Comparison of ENCODE assay signal across 29 mouse cellular contexts in genomic region chr5:63925035-63925628, GRCm38 (mm10). TPM values are rescaled to one million over a fixed set of nuclear protein-coding genes. Genes with fewer than 3 reads are reported as not detected.
A peak's percentile ranks its signal among the peaks of the same experiment; 100 is the strongest.
DNase-seq lines count a peak whose midpoint lies in the region; ATAC-seq and TF ChIP-seq lines count a peak whose summit lies in the region.
"Had no signal": no experiment of that assay in that cellular context is flagged by ENCODE, and none has a peak within 500 bp of the region (broad histone marks: within the 10 kb centered on the region; RNA-seq: fewer than 3 reads in every experiment).

No protein-coding gene starts in this region.

- H3K4me2 ChIP-seq in heart, embryonic 12.5 days: no peak overlapping the region
- H3K4me2 ChIP-seq in hindbrain, embryonic 11.5 days (replicated peaks; ENCODE audit: low read depth, low read length): no peak overlapping the region
- H3K4me2 ChIP-seq in neural tube, embryonic 15.5 days: no peak overlapping the region
- H3K4me2 ChIP-seq: embryonic facial prominence, embryonic 13.5 days; forebrain, embryonic 13.5 days; heart, embryonic 11.5 days; hindbrain, embryonic 12.5 days; hindbrain, embryonic 15.5 days had no signal

- TF ChIP-seq EP300 in MEL (IDR thresholded peaks at IDR 0.05; ENCODE audit: low read depth in 1 of 2, low read length in 2 of 2): peak; percentile 45 to 62

- TF ChIP-seq POLR2A in MEL (IDR thresholded peaks at IDR 0.05; ENCODE audit: control insufficient read depth in 1 of 2, insufficient read depth in 1 of 2, low read depth in 1 of 2, low read length in 2 of 2, poor library complexity in 1 of 2): no peak

- no peaks in the 10 kb centered on the region for H3K79me2 ChIP-seq in MEL (ENCODE audit: control insufficient read depth, insufficient read depth, low read length, poor library complexity)

- WGBS in heart, embryonic 12.5 days: 77% methylated on average over 14 of the region's 14 CpGs
- whole genome bisulfite sequencing in hindbrain, embryonic 11.5 days: 95% methylated on average over 14 of the region's 14 CpGs
- 91% methylated on average over 14 of the region's 14 CpGs for WGBS in neural tube, embryonic 15.5 days

- H3K4me1 ChIP-seq in heart, embryonic 12.5 days (replicated peaks): no peaks in the 10 kb centered on the region; the same call in 1 of the 2 replicates
- peaks cover 0 to 12% of the 10 kb centered on the region in 2 experiments; a peak in 2 of 4 replicates for H3K4me1 ChIP-seq in MEL (ENCODE audit: control insufficient read depth in 1 of 2, insufficient read depth in 2 of 2, low read length in 2 of 2)
- 0 out of 2 replicates have a peak, but pooled peaks cover 2% of the 10 kb centered on the region for H3K4me1 ChIP-seq in hindbrain, embryonic 11.5 days (replicated peaks; ENCODE audit: control insufficient read depth, insufficient read depth, low read length)
- no peaks in the 10 kb centered on the region for H3K4me1 ChIP-seq in neural tube, embryonic 15.5 days
- H3K4me1 ChIP-seq: forebrain, embryonic 13.5 days; hindbrain, embryonic 12.5 days; hindbrain, embryonic 15.5 days had no signal

- no peak for TF ChIP-seq RAD21 in MEL (IDR thresholded peaks at IDR 0.05; ENCODE audit: low read depth, low read length)

- no peak for TF ChIP-seq CTCF in MEL (IDR thresholded peaks at IDR 0.05 in 2 of 3, conservative IDR thresholded peaks at IDR 0.05 in 1 of 3; ENCODE audit: control insufficient read depth in 1 of 3, insufficient read depth in 1 of 3, low read depth in 2 of 3, low read length in 3 of 3, poor library complexity in 1 of 3, severe bottlenecking in 1 of 3)

- 0 out of 2 replicates have a peak overlapping the region, but pooled peaks have one; percentile 29 for H3K27ac ChIP-seq in heart, embryonic 12.5 days (ENCODE audit: poor library complexity, severe bottlenecking)
- H3K27ac ChIP-seq in MEL (ENCODE audit: control insufficient read depth, low read depth, low read length): peak overlapping the region; percentile 42
- H3K27ac ChIP-seq in hindbrain, embryonic 11.5 days (ENCODE audit: low read depth, low read length): no peak overlapping the region
- H3K27ac ChIP-seq in neural tube, embryonic 15.5 days (replicated peaks): no peak overlapping the region
- H3K27ac ChIP-seq: embryonic facial prominence, embryonic 10.5 days; embryonic facial prominence, embryonic 13.5 days; forebrain, embryonic 13.5 days; gastrocnemius, adult 2 months; hindbrain, embryonic 12.5 days; hindbrain, embryonic 15.5 days had no signal

- H3K4me3 ChIP-seq in heart, embryonic 12.5 days: no peak overlapping the region
- H3K4me3 ChIP-seq in MEL (ENCODE audit: control insufficient read depth in 1 of 2, insufficient read depth in 1 of 2, low read depth in 2 of 2, low read length in 2 of 2): no peak overlapping the region
- no peak overlapping the region for H3K4me3 ChIP-seq in hindbrain, embryonic 11.5 days (ENCODE audit: low read depth, low read length)
- no peak overlapping the region for H3K4me3 ChIP-seq in neural tube, embryonic 15.5 days (replicated peaks)
- H3K4me3 ChIP-seq: embryonic facial prominence, embryonic 10.5 days; embryonic facial prominence, embryonic 13.5 days; erythroblast, embryonic 14.5 days; forebrain, embryonic 13.5 days; gastrocnemius, adult 2 months; hindbrain, embryonic 12.5 days; hindbrain, embryonic 15.5 days had no signal

- H3K9ac ChIP-seq in heart, embryonic 12.5 days: no peak overlapping the region
- no peak overlapping the region for H3K9ac ChIP-seq in MEL (ENCODE audit: control insufficient read depth, low read depth, low read length, poor library complexity, severe bottlenecking)
- no peak overlapping the region for H3K9ac ChIP-seq in hindbrain, embryonic 11.5 days (ENCODE audit: low read depth, low read length)
- H3K9ac ChIP-seq in neural tube, embryonic 15.5 days (replicated peaks): no peak overlapping the region
- H3K9ac ChIP-seq: embryonic facial prominence, embryonic 13.5 days; forebrain, embryonic 13.5 days; hindbrain, embryonic 12.5 days; hindbrain, embryonic 15.5 days had no signal

- ATAC-seq in heart, embryonic 12.5 days (ENCODE audit: insufficient number of reproducible peaks, low FRiP score): no peak
- ATAC-seq in granulocyte monocyte progenitor cell, adult 5-6 weeks (replicated peaks; ENCODE audit: poor library complexity, severe bottlenecking): peak; percentile 45
- no peak for ATAC-seq in hindbrain, embryonic 11.5 days (ENCODE audit: low FRiP score)
- ATAC-seq in neural tube, embryonic 15.5 days (ENCODE audit: low FRiP score): no peak
- ATAC-seq: forebrain, embryonic 13.5 days; forebrain, embryonic 16.5 days; intestine, postnatal 0 days had no signal

- H3K9me3 ChIP-seq in heart, embryonic 12.5 days (replicated peaks): peaks cover 20% of the 10 kb centered on the region; the same call in 1 of the 2 replicates
- no peaks in the 10 kb centered on the region for H3K9me3 ChIP-seq in MEL (replicated peaks; ENCODE audit: insufficient read depth, low read length)
- no peaks in the 10 kb centered on the region for H3K9me3 ChIP-seq in hindbrain, embryonic 11.5 days (ENCODE audit: control insufficient read depth, low read length)
- H3K9me3 ChIP-seq in neural tube, embryonic 15.5 days (replicated peaks): no peaks in the 10 kb centered on the region
- H3K9me3 ChIP-seq: embryonic facial prominence, embryonic 10.5 days; embryonic facial prominence, embryonic 13.5 days; forebrain, embryonic 13.5 days; hindbrain, embryonic 12.5 days; hindbrain, embryonic 15.5 days had no signal

- DNase-seq in heart, adult 8-10 months (ENCODE audit: low spot score): no peak
- DNase-seq in MEL (ENCODE audit: low read depth, low spot score): peak; percentile 52
- DNase-seq in embryo, embryonic 10.5 days (ENCODE audit: low spot score): no peak
- no peak for DNase-seq in hindbrain, embryonic 11.5 days (ENCODE audit: low spot score)
- DNase-seq: adrenal gland, postnatal 10 days; adrenal gland, postnatal 36 days; B cell, adult 2 months; cerebellum, adult 18-20 months; cerebellum, adult 9-10 months; cerebellum, postnatal 14 days; embryo, embryonic 11 days; gastrocnemius, adult 2 months; gastrocnemius, postnatal 14 days; heart, adult 18-20 months; heart, postnatal 14 days; heart, postnatal 4 days had no signal

- H3K27me3 ChIP-seq in heart, embryonic 12.5 days (replicated peaks): no peaks in the 10 kb centered on the region
- no peaks in the 10 kb centered on the region for H3K27me3 ChIP-seq in MEL (ENCODE audit: control insufficient read depth in 1 of 2, insufficient read depth in 2 of 2, low read length in 2 of 2)
- H3K27me3 ChIP-seq in hindbrain, embryonic 11.5 days (ENCODE audit: control insufficient read depth, insufficient read depth, low read length): no peaks in the 10 kb centered on the region
- no peaks in the 10 kb centered on the region for H3K27me3 ChIP-seq in neural tube, embryonic 15.5 days (replicated peaks)
- H3K27me3 ChIP-seq: CH12.LX; embryonic facial prominence, embryonic 13.5 days; forebrain, embryonic 13.5 days; hindbrain, embryonic 12.5 days; hindbrain, embryonic 15.5 days had no signal

- H3K36me3 ChIP-seq in heart, embryonic 12.5 days: peaks cover 40% of the 10 kb centered on the region
- peaks cover 0 to 3% of the 10 kb centered on the region in 2 experiments; a peak in 1 of 4 replicates for H3K36me3 ChIP-seq in MEL (ENCODE audit: control insufficient read depth in 1 of 2, insufficient read depth in 2 of 2, low read length in 2 of 2)
- no peaks in the 10 kb centered on the region for H3K36me3 ChIP-seq in hindbrain, embryonic 11.5 days (ENCODE audit: control insufficient read depth, insufficient read depth, low read length)
- H3K36me3 ChIP-seq in neural tube, embryonic 15.5 days: 0 out of 2 replicates have a peak, but pooled peaks cover 14% of the 10 kb centered on the region

TF ChIP-seq in MEL, 35 proteins besides CTCF, POLR2A, EP300 and RAD21 (continues in another document):
- TF ChIP-seq CHD2 (IDR thresholded peaks at IDR 0.05; ENCODE audit: low read length) (no peak), ZMIZ1 (IDR thresholded peaks at IDR 0.05; ENCODE audit: low read depth, low read length) (no peak), POLR2AphosphoS5 (IDR thresholded peaks at IDR 0.05; ENCODE audit: borderline replicate concordance, low read depth, low read length) (no peak), ZC3H11A (IDR thresholded peaks at IDR 0.05; ENCODE audit: low read depth, low read length) (no peak), ETS1 (IDR thresholded peaks at IDR 0.05; ENCODE audit: low read depth, low read length) (peak; percentile 63; the same call in 1 of the 2 replicates), NELFE (IDR thresholded peaks at IDR 0.05; ENCODE audit: low read depth, low read length) (no peak), ELF1 (IDR thresholded peaks at IDR 0.05; ENCODE audit: low read depth, low read length) (no peak), CHD1 (IDR thresholded peaks at IDR 0.05; ENCODE audit: low read depth, low read length) (no peak), MXI1 (IDR thresholded peaks at IDR 0.05; ENCODE audit: low read depth, low read length) (no peak), MYC (IDR thresholded peaks at IDR 0.05; ENCODE audit: low read depth, low read length) (no peak), MAX (IDR thresholded peaks at IDR 0.05; ENCODE audit: low read length) (no peak), BHLHE40 (IDR thresholded peaks at IDR 0.05; ENCODE audit: borderline replicate concordance, low read depth, low read length) (no peak), MEF2A (IDR thresholded peaks at IDR 0.05; ENCODE audit: extremely low read depth, insufficient replicate concordance, low read depth, low read length, poor library complexity, severe bottlenecking) (no peak), TBP (IDR thresholded peaks at IDR 0.05; ENCODE audit: low read depth, low read length) (no peak), ZKSCAN1 (IDR thresholded peaks at IDR 0.05; ENCODE audit: low read depth, low read length) (no peak), MAZ (IDR thresholded peaks at IDR 0.05; ENCODE audit: low read depth, low read length) (no peak), TAL1 (IDR thresholded peaks at IDR 0.05; ENCODE audit: low read length) (no peak), SMC3 (IDR thresholded peaks at IDR 0.05; ENCODE audit: low read depth, low read length) (no peak), GATA1 (IDR thresholded peaks at IDR 0.05; ENCODE audit: low read depth, low read length) (peak; percentile 59)

RNA-seq across cellular contexts. Expression of gene Rell1, which starts 43.6 kb away (rescaled TPM):
- 8.5 and 10.1 TPM in 2 replicates for polyA plus RNA-seq in heart, embryonic 12.5 days (2016; fragmentation: Nextera tagmentation; extraction: Ambion mirVana)
- 10 to 100 TPM in 1 of 4 experiments, 1 to 10 TPM in 3; 9.6 to 10.7 (median 9.8) TPM for total RNA-seq in heart, adult 8-10 months (2022)
- 2.1 and 2.2 TPM in 2 replicates for total RNA-seq in MEL (2012; rRNA removed)
- 1 to 10 TPM in 1 of 2 experiments, not detected in 1; 5.2 TPM for polyA plus RNA-seq in MEL (2012; ENCODE audit: insufficient read depth in 1 of 2, insufficient read length in 2 of 2, low read depth in 1 of 2, low replicate concordance in 2 of 2, missing spikeins in 1 of 2)
- 7.3 and 16.2 TPM in 2 replicates for total RNA-seq in granulocyte monocyte progenitor cell, adult 5-6 weeks (2014; fragmentation: Nextera tagmentation)
- 9.3 and 12.1 TPM in 2 replicates for total RNA-seq in granulocyte monocyte progenitor cell, adult 5-6 weeks (2017)
- 10.2 and 10.8 TPM in 2 replicates for polyA plus RNA-seq in hindbrain, embryonic 11.5 days (2014; fragmentation: Nextera tagmentation; extraction: Ambion mirVana)
- polyA plus RNA-seq in neural tube, embryonic 15.5 days (2015; fragmentation: Nextera tagmentation; extraction: Ambion mirVana): 7.9 and 10.4 TPM in 2 replicates

Comparison
In these comparisons a context has a peak if more than half of its experiments do, and no peak if none do; other contexts are left out.
1. H3K27ac ChIP-seq: peak in heart, embryonic 12.5 days (single experiment) and MEL (single experiment); none in hindbrain, embryonic 11.5 days (single experiment) and neural tube, embryonic 15.5 days (single experiment).